Mouse (Mus musculus): ENCODE measurements around the gene Ms4a12. TPM values are rescaled to one million over a fixed set of nuclear protein-coding genes. Genes with fewer than 3 reads are reported as not detected.
"Not testable (repeated sequence)": the region's sequence is repeated elsewhere in the genome, so short reads cannot be mapped to it uniquely, and the experiment has no call there.

Gene Ms4a12
- polyA plus RNA-seq, 1 experiment from 2014 or later = not detected

DNA sequence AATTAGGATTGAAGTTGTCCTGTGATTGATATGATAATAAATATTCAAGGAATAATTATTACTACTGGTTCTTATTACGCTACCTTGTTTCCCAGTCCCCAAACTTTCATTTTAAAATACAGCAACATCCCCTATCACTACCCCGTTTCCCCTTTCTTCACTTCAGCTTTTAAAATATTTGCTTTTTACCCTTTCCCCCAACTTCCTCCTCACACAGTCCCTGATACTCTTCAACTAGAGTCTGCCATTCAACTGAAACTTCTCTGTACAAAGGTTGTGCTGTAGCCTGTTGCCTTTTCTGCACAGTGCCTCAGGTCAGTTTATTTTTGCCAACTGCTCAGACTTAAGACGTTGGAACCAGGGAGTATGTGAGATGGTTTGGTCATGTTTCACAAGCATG lies 31.3 kb upstream of the Ms4a12 start:
- H3K4me2 ChIP-seq (ENCODE audit: low read depth, low read length) = peak overlapping the region; percentile 40
- WGBS (ENCODE audit: insufficient replicate concordance) = 31% methylated on average over 3 of the region's 3 CpGs
- no peak overlapping the region for H3K4me3 ChIP-seq (ENCODE audit: low read depth, low read length)
- H3K9me3 ChIP-seq (ENCODE audit: low read length) = no peaks in the 10 kb centered on the region
- no peaks in the 10 kb centered on the region for H3K27me3 ChIP-seq (ENCODE audit: insufficient read depth, low read length)
- ATAC-seq (no peak), DNase-seq (no peak)
- no peak for TF ChIP-seq EP300 (IDR thresholded peaks at IDR 0.05; ENCODE audit: low read depth)
- no peak for TF ChIP-seq CTCF (IDR thresholded peaks at IDR 0.05; ENCODE audit: low read depth)
- no peaks in the 10 kb centered on the region for H3K4me1 ChIP-seq (ENCODE audit: insufficient read depth)
- no peak overlapping the region for H3K27ac ChIP-seq (ENCODE audit: low read depth)
- H3K9ac ChIP-seq (replicated peaks) = no peak overlapping the region
- H3K36me3 ChIP-seq (replicated peaks; ENCODE audit: insufficient read depth, low read length) = no peaks in the 10 kb centered on the region

- 37% methylated on average over 4 of the region's 4 CpGs for WGBS (ENCODE audit: insufficient replicate concordance)
- DNase-seq; H3K4me1 ChIP-seq (ENCODE audit: insufficient read depth); H3K4me2 ChIP-seq (ENCODE audit: low read depth, low read length); H3K36me3 ChIP-seq (replicated peaks; ENCODE audit: insufficient read depth, low read length); H3K27ac ChIP-seq (ENCODE audit: low read depth); ATAC-seq; H3K27me3 ChIP-seq (ENCODE audit: insufficient read depth, low read length); H3K4me3 ChIP-seq (ENCODE audit: low read depth, low read length); H3K9me3 ChIP-seq (ENCODE audit: low read length); H3K9ac ChIP-seq (replicated peaks): not testable (repeated sequence)
These were observed 30.7 kb upstream of the Ms4a12 start for GRCm38 (mm10) chr19:11262932-11263331.

GRCm38 (mm10) chr19:11261522-11261921 lies 29.3 kb upstream of the Ms4a12 start:
- H3K27ac ChIP-seq (ENCODE audit: low read depth) = no peak overlapping the region
- no peaks in the 10 kb centered on the region for H3K36me3 ChIP-seq (replicated peaks; ENCODE audit: insufficient read depth, low read length)
- H3K9me3 ChIP-seq (ENCODE audit: low read length) = no peaks in the 10 kb centered on the region
- no peak overlapping the region for H3K4me3 ChIP-seq (ENCODE audit: low read depth, low read length)
- DNase-seq (no peak), ATAC-seq (no peak)
- no peaks in the 10 kb centered on the region for H3K27me3 ChIP-seq (ENCODE audit: insufficient read depth, low read length)
- TF ChIP-seq CTCF (IDR thresholded peaks at IDR 0.05; ENCODE audit: low read depth) = no peak
- TF ChIP-seq EP300 (IDR thresholded peaks at IDR 0.05; ENCODE audit: low read depth) = no peak
- H3K4me1 ChIP-seq (ENCODE audit: insufficient read depth) = no peaks in the 10 kb centered on the region
- WGBS (ENCODE audit: insufficient replicate concordance) = 40% methylated on average over 2 of the region's 2 CpGs
- no peak overlapping the region for H3K9ac ChIP-seq (replicated peaks)
- H3K4me2 ChIP-seq (ENCODE audit: low read depth, low read length) = no peak overlapping the region

DNA sequence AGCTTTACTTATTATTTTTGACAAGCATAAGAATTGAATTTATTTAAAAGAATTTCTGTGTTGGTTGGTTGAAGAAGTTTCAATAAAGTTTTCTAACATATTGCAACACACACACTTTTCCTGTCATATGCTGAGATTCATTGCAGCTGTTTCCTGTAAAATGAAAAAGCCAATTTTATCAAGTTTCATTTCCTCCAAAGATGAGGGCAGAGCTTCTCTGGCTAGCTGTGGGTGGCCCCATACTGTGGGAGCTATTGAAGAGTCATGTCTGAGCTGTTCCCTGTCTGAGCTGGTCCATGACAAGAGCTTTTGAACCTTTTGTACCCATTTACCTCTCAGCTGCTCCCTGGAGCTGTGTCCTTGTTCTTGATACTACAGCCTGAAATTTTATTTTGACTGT lies 12.0 kb upstream of the Ms4a12 start:
- Histone ChIP-seq H3K36me3 (replicated peaks; ENCODE audit: insufficient read depth, low read length) (no peaks in the 10 kb centered on the region), H3K4me1 (ENCODE audit: insufficient read depth) (0 out of 2 replicates have a peak, but pooled peaks cover 4% of the 10 kb centered on the region), H3K4me3 (ENCODE audit: low read depth, low read length) (no peak overlapping the region), H3K9me3 (ENCODE audit: low read length) (no peaks in the 10 kb centered on the region), H3K9ac (replicated peaks) (no peak overlapping the region), H3K4me2 (ENCODE audit: low read depth, low read length) (no peak overlapping the region), H3K27ac (ENCODE audit: low read depth) (no peak overlapping the region), H3K27me3 (ENCODE audit: insufficient read depth, low read length) (no peaks in the 10 kb centered on the region)
- ATAC-seq = peak; percentile 33; the same call in 1 of the 2 replicates
- DNase-seq = no peak
- TF ChIP-seq EP300 (IDR thresholded peaks at IDR 0.05; ENCODE audit: low read depth) (peak; percentile 65), CTCF (IDR thresholded peaks at IDR 0.05; ENCODE audit: low read depth) (no peak)

GRCm38 (mm10) chr19:11242560-11242959 lies 10.3 kb upstream of the Ms4a12 start:
- TF ChIP-seq EP300 (IDR thresholded peaks at IDR 0.05; ENCODE audit: low read depth) (no peak), CTCF (IDR thresholded peaks at IDR 0.05; ENCODE audit: low read depth) (no peak)
- WGBS (ENCODE audit: insufficient replicate concordance) = 59% methylated on average over 5 of the region's 5 CpGs
- no peak for ATAC-seq

GRCm38 (mm10) chr19:11235820-11236219 lies 3.6 kb upstream of the Ms4a12 start:
- no peak for ATAC-seq

More at GRCm38 (mm10) chr19:11242560-11242959, 10.3 kb upstream of the Ms4a12 start:
- Histone ChIP-seq H3K9ac (replicated peaks) (no peak overlapping the region), H3K4me3 (ENCODE audit: low read depth, low read length) (no peak overlapping the region), H3K27me3 (ENCODE audit: insufficient read depth, low read length) (no peaks in the 10 kb centered on the region), H3K27ac (ENCODE audit: low read depth) (no peak overlapping the region), H3K9me3 (ENCODE audit: low read length) (no peaks in the 10 kb centered on the region), H3K4me2 (ENCODE audit: low read depth, low read length) (no peak overlapping the region), H3K4me1 (ENCODE audit: insufficient read depth) (0 out of 2 replicates have a peak, but pooled peaks cover 4% of the 10 kb centered on the region), H3K36me3 (replicated peaks; ENCODE audit: insufficient read depth, low read length) (no peaks in the 10 kb centered on the region)
- DNase-seq = no peak

More at GRCm38 (mm10) chr19:11235820-11236219, 3.6 kb upstream of the Ms4a12 start:
- TF ChIP-seq EP300 (IDR thresholded peaks at IDR 0.05; ENCODE audit: low read depth) (no peak), CTCF (IDR thresholded peaks at IDR 0.05; ENCODE audit: low read depth) (no peak)
- DNase-seq = no peak
- no peak overlapping the region for H3K4me3 ChIP-seq (ENCODE audit: low read depth, low read length)
- H3K4me1 ChIP-seq (ENCODE audit: insufficient read depth) = peaks cover 14% of the 10 kb centered on the region
- H3K36me3 ChIP-seq (replicated peaks; ENCODE audit: insufficient read depth, low read length) = no peaks in the 10 kb centered on the region
- H3K27ac ChIP-seq (ENCODE audit: low read depth) = no peak overlapping the region
- no peak overlapping the region for H3K9ac ChIP-seq (replicated peaks)
- H3K9me3 ChIP-seq (ENCODE audit: low read length) = no peaks in the 10 kb centered on the region
- no peaks in the 10 kb centered on the region for H3K27me3 ChIP-seq (ENCODE audit: insufficient read depth, low read length)
- H3K4me2 ChIP-seq (ENCODE audit: low read depth, low read length) = no peak overlapping the region

Data from liver, postnatal 0 days (tissue).